Mouse (Mus musculus): ENCODE results near the gene Smyd4. TPM values are rescaled to one million over a fixed set of nuclear protein-coding genes. Genes with fewer than 3 reads are reported as not detected.

The Smyd4 gene
- polyA plus RNA-seq, 2 experiments from 2014 or later: 14.0 to 18.7 TPM

DNA sequence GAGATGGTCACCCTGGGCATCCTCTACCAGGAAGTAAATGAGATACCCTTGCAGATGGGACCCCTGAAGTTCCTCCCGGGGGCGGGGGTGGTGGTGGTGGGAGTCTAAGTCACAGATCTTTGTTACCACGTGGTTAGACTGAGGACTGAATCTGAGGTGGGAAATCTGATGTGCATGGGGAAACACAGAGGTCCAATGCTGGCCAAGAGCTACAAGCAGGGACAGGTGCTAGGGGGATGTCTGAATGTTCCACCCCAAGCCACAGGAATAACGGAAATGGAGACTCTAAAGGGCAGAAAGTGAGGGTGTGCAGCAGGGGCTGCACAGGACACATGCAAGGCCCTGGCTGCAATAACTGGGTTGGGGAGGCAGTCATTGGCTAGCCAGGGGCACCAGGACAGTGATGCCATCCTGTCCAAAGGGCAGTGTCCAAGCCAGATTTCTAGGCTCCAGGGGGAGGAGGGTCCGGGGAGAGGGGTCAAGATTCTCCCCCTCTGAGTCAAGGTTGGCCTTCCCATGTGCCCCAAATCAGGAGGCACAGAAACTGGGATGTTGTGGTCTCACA lies 72.7 kb downstream of the Smyd4 start:
- no peak for ATAC-seq

DNA sequence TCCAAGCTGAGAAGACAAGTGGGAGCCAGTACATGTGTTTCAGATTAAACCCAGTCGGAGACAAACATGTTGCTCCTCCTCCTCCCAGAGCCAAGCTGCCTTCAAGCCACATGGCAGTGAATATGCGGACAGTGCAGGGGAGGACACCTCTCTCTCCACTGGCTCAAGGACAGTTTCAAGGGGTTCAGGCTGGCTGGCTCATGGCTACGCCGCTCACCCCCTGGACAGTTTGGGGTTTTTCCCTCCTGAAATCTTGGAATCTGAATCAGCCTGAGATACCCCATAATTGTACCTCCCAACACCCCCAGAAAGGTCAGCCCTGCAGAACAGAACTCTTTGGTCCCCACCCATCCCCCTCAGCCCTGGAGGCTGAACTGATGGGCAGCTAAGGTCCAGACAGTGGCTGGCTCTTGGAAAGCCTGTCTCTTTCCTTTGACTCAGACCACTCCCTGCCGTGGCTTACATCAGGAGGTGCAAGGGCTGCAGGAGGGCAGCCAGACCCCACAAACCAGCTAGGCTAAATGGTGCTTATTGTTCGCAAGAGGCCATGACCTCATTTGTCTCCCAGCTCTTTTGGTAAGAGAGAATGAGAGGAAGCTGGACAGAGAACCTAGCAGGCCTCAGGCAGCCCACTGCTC lies 73.3 kb downstream of the Smyd4 start:
- ATAC-seq: no peak

DNA sequence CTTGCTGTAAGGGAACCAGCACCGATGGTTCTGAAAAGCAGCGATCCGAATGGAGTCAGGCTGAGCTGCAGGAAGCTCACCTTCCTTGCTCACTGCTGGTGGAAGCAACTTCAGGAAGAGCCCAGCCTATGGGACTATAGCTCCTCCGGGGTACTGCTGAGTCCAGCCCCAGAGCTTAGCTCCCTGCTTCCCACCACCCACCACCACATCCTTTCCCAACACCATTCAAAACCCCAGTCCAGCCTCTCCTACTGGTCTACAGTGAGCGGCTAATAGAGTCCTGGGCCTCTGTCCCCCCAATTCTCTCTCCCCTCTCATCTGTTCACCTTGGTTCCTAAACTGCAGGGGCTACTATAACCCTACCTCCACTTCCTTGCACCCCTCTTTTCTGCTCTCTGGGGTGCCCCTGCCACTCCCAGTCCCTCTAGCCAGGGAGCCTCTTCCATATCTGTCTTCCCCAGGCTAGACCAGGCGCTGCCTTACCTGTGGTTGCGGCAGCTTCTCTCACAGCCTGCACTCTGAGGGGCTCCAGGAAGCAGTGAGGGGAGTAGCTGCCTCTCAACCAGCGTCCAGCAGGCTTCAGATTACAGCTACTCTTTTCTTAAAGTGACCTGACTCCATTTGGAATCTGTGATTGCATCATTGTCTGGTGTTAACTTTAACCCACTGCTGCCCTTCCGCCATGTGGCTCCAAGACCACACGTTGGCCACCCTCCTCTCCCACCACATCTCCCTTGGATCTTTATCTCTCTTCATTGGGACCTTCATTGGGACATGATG lies 74.0 kb downstream of the Smyd4 start, which contains the start of gene Serpinf1:
Gene Serpinf1 (minus strand): TSS at position 689 of the 780 bp plus-strand sequence.
- no peak for ATAC-seq

DNA sequence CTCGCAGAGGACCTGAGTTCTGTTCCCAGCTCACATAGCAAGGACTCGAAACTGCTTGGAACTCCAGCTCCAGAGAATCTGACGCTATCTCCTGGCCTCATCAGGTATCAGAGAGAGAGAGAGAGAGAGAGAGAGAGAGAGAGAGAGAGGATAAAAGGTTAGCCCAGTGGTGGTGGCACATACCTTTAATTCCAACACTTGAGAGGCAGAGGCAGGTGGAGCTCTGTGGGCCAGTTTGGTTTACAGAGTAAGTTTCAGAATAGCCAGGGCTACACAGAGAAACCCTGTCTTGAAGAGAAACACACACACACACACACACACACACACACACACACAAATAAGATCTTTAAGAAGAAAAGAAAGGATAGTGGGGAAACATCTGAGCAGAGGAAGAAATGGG lies 74.9 kb downstream of the Smyd4 start:
- ATAC-seq: no peak

DNA sequence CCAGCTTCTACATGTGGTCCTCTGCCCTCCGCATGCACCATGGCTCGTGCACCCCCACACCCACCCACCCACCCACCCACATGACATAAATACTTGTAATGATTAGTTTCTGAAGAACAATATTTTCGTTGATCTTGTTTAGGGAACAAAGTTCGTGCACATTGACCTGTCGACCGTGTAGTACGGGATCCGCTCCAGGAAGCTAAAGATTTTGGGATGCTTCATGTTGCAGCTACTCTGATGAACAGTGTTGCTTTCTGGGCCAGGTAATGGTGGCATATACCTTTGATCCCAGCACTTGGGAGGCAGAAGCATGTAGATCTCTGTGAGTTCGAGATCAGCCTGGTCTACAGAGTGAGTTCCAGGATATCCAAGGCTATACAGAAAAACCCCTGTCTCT lies 75.8 kb downstream of the Smyd4 start:
- ATAC-seq: no peak

DNA sequence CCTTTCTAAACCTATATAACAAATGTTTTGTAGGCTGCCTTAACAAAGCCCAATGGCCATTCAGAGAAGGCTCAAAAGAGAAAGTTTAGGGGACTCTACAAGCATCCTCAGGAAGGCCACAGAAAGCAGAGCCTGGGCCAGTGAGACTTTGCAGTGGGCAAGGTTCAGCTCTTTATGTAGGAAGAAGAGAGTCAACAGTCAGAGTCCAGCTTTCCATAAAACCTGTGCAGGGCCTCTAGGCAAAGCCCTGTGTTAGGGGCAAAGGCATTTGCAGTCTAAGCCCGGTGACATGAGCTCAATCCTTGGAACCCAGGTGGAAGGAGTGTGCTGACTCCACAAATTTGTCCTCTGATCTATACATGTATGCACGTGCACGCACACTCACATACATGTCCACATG lies 76.2 kb downstream of the Smyd4 start:
- ATAC-seq: no peak

DNA sequence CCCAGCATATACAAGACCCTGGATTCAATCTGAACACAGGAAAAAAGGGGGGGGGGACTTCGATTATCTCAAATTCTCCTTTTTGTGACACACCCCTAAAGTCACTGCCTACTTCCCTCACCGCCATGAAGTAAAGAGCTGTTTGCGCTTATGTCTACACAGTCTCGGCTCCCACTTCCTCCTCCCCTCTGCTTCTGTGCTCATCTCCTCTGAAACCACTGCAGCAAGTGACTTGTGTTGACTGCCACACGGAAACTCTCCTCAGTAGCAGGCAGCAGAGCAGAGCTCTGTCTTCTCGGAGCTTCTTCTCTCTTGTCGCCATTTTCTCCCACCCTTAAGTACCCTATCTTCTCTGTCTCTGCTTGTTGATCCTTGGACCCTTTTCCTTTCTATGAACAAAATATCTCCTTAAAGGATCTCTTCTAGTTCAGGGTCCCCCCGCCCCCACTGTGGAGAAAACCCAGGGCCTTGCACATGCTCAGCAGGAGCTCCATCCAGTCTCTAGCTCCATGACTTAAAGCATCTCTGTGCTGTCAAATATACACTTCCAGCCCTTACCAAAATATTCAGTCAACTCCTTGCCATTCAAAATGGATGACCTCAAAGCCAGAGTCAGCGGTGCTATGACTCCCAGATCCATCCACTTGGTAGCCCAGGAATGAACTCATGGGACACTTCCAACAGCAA lies 80.9 kb downstream of the Smyd4 start:
- ATAC-seq: peak; percentile 72

DNA sequence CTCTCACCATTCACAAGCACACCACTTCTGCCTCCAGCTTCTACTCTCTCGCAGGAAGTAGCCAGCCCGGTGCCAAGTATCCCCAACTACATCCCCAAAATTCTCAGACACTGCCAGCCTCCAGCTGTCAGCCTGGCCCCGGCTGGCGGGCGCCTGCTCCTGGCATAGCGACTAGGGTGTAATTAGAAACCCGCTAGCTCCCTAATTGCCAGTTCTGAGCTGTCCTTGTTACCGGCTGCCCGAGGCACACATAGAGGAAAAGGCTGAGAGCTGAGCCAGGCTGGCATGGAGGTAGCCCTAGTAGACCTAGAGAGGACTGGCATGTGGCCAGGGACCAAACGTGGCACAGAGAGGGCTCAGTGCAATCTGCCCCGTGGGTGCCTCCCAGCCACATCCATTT lies 83.1 kb downstream of the Smyd4 start:
- no peak for ATAC-seq

DNA sequence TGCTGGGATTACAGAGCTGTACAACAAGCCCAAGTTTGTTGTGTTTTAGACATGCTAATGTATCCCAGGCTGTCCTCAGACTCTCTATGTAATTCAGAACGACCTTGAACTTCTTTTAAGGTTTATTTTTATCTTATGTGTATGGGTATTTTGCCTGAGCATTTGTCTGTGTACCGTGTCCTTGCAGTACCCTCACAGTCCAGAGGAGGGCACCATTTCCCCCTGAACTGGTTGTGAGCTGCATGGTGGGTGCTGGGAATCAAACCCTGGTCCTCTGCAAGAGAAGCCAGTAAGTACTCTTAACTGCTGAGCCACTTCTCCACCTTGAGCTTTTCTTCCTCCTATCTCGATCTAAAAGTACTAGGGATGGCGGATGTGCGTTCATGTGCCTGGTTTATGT lies 85.9 kb downstream of the Smyd4 start:
- no peak for ATAC-seq

DNA sequence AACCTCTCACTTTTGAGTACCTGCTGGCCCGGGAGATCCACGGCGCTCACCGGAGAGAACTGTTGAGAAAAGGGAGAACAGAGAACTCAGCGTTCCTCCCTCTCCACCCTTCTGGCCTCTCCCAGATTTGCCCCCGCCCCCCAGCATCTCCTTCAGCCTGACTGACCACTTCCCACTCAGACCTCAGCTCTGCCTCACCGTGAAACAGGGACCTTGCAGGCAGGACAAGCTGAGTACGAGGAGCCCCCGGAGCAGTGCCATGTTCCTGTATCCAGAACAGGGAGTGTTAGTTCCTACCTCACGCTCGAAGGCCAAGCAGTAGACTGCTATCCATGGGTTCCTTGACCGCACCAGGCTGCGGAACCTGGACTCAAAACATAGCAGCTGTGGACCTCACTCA lies 90.0 kb downstream of the Smyd4 start:
- no peak for ATAC-seq

DNA sequence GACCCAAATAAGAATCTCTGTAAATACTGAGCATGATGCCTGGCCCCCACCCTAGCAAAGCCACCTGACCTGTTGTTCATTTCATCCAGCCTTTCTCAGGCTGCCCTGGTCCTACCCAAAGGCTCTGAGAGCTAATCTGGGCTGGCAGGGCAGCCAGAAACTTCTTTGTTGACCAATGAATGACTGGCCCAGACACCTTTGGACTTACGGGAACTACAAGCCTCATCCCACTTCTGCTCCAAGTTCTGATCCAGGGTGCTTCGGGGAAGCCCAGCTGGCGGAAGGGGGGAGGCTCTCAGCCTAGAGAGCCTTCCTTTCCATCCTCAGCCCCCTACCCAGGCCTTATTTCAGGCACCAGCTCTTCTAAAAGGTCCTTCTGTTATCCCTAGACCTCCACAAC lies 90.6 kb downstream of the Smyd4 start:
- ATAC-seq: no peak

DNA sequence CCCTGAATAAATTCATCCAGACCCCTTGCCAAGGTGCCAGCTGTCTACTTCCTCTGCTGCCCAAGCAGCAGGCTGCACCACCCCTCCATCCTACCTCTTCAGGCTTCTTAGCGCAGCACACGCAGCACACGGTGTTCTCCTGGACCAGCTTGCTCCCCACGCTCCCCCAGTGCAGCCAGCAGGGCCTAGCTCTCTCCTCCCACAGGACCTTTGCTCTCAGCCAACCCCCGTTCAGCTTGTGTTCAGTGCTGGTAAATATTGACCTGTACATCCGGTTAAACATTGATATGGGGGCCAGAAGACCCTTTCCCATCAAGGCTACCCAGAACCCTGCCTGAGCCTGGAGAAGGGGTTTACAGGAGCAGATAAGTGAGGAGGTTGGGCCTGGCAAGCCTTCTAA lies 91.1 kb downstream of the Smyd4 start, which contains the start of gene Serpinf2:
Gene Serpinf2 (minus strand): TSS at position 229 of the 400 bp plus-strand sequence.
- ATAC-seq: no peak

DNA sequence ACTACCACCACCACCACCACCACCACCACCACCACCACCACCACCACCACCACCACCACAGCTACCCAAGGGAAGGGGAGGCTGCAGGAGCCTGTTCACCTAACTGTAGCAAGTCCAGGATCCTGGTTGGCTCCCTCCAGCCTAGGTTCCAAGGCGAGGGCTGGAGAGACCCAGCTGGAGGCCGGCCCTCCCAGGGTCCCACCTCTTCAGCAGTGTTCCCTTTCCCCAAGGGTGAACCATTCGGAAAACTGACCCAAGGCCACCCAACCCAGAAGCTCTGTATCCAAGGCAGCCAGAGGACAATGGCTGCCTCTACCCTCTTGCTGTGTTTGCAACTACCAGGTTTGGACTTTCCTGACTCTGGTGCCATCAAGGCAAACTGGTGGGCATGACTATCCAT lies 91.7 kb downstream of the Smyd4 start:
- ATAC-seq: no peak

DNA sequence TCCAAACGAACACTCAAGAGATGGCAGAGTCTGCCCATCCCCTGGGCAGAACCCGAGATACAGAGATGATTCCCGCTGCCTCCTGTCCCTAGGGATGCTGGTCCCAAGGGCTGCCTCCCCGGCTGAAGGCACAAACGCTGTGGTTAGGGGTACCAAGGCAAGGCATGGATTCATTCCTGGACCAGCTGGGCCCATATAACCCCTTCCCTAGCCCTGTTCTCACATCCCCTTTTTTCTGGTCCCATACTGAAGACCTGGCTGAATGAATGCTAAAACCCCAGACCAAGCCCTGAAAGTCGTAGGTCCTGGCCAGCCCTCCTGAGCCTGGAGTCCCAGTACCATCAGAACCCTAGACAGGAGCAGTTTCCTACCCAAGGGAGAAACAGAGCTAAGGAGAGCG lies 92.8 kb downstream of the Smyd4 start:
- no peak for ATAC-seq

DNA sequence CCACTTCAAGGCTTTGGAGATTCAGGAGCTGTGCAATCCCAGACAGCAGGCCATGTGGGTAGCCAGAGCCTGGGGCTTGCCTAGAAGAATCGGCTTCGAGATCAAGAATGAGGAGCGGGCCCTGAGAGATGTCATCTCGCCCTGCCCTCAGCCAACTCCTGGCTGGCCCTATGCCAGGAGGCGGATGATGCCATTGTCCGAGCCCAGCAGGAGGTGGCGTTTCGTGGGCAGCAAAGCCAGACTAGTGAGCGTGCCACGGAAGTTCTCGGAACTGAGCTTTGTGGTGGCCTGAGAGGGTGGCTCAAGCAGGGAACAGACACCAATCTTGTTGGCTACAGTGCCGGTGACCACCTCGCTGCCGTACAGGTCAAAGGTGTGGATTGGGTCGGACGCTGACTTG lies 93.4 kb downstream of the Smyd4 start:
- ATAC-seq: no peak

DNA sequence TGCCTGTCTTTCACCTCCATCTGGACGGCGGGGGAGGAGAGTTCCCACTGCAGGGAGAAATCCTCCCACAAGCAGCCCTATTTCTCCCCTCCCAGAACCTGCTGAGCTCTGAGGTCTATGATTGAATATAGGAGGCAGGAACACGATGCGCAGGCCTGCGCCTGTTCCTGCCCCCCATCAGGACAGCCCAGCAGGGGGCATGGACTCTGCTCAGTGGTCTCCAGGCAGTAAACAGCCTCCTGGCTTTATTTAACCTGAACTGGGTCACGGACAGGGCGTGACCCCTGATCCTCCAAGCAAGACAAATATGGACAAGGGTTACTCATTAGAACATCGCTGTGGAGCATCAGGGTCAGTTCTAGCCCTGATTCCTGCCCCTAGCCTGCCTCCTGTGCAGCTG lies 95.5 kb downstream of the Smyd4 start:
- no peak for ATAC-seq

DNA sequence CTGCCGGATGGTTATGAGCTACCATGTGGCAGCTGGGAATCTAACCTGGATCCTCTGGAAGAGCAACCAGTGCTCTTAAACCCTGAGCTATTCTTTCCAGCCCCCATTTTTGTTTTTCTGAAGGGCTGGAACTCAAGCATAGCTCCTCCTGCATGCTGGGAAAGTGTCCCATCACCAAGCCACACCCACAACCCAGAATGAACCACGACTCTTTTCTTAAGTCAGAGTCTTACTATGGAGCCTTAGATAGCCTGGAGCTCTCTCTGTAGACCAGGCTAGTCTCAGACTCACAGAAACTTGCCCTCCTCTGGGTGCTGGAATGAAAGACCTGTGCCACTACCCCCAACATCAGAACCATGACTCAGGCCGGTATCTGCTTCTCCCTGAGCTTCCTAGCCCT lies 100.3 kb downstream of the Smyd4 start:
- ATAC-seq: no peak

DNA sequence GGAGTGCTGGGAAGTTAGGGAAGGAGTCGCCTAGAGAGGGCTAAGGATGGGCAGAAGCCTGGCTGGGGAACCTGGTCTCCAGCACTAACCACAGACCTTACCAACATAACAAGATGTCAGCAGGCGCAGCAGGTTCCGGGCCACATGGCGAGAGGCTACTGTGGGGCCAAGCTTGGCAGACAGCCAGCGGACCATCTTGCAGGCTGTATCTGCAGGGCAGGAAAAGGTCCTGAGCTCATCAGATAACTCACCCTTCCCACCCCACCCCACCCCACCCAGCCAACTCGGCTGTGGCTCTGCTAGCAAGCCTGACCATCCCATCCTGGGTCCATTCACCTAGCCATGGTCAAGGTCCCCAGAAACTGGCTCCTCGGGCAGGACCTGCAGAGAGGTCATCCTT lies 101.5 kb downstream of the Smyd4 start:
- ATAC-seq: no peak

DNA sequence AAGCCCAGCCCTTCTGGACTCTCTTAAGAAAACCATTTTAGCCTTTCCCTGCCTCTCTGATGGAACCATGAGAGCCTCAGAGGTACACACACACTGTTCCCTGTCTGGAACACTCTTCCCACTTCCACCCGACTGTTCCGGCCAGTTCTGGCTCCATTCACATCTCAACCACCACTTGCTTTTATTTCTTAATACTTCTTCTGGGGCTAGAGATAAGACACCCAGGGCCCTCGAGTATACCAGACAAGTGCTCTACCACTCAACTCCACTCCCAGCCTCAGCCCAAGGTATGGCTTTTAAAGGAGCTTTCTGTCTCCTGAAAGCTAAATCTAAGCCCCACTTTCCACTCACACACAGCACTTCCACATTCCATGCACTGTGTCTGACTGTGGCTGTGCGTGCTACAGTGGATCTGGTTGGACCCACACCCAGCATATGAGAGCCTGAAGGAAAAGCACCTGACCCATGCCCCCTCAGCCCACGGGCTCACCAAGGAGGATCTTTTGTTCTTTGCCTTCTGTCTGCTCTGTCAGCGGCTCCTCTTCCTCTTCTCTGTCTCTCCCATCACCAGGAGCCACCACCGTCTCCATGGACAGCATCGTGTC lies 102.2 kb downstream of the Smyd4 start:
- ATAC-seq: no peak

DNA sequence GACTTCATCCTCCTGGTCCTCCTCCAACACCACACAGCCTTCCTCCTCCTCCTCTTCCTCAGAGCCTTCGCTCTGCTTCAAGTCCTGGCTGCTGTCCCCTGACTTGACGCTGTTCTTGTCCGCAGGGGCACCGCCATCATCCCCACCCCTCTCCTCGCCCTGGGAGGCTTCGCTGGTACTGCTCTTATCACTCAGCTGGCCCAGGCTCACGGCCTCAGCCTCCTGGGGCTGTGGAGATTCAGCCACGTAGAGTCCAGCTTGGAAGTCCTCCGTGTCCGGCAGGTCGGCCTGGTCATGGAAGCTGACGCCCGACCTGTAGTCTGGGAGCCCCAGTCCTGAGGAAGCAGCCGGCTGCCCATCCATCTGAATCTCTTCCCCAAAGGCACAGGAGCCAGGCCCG lies 102.7 kb downstream of the Smyd4 start:
- no peak for ATAC-seq

DNA sequence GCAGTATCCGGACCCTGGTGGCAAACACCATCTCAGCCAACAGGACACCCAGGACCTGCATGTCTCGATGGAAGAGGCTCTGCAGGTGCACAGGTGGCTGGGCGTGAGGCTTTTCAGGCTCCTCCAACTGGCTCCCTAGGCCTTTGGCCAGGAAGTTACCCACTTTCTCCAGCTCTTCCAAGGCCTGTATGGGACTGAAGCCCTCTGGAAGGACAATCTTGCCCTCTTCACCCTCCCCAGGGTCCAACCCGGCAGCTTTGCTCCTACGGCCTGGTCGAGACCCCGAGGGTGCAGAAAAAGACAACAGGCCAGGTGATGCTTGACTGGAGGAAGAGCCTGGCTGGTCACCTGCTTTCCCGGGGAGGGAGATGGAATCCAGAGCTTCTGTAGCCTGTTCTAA lies 103.8 kb downstream of the Smyd4 start:
- no peak for ATAC-seq

DNA sequence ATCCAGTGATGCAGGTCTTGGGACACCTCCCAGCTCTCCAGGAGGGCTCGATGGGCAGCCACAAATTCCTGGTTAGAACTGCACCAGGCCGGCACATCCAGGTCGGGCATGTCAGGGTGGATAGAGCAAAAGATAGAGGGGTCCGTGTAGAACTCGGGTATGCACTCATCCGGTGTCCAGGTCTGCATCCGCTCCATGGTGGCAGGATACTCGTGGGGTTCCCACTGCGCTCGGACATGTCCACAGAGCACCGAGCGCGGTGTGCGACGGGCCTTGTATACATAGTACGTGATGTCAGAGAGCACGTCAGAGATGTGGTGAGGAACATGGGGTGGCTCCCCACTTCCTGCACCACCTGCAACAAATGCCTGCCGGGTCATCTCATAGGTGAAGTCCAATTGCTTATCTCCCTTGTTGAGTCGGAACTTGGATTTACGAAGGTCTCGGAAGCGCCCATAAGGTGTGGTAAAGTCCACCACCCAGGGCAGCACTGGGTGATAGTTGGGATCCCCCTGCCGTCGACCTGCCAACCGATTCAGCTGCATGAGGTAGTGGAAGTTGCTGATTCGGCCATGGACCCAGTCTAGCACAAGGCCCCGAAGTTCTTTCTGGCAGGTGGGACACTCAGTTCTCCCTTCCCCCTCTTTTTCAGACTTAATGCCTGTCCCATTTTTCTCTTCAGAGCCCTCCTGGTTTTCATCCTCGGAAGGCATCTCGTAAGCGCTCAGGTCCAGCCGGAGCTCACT lies 104.8 kb downstream of the Smyd4 start:
- no peak for ATAC-seq
